Mouse (Mus musculus): ENCODE measurements around the gene Tspyl2. TPM values are rescaled to one million over a fixed set of nuclear protein-coding genes. Genes with fewer than 3 reads are reported as not detected.
"Not testable (repeated sequence)": the region's sequence is repeated elsewhere in the genome, so short reads cannot be mapped to it uniquely, and the experiment has no call there.

Gene Tspyl2
- total RNA-seq (2021), result 10 to 100 TPM in 1 of 2 experiments, 1 to 10 TPM in 1; 9.4 to 14.8 TPM
- long read RNA-seq, experiment 1, transcript Tspyl2-201 (7 exons, 2,696 nt), result major isoform, 5 of 10 reads
- long read RNA-seq, experiment 1, partial matches to known transcripts, result 1 of 10 reads
- long read RNA-seq, experiment 1, other reads (novel, unspliced or antisense), result 4 of 10 reads
- long read RNA-seq, experiment 2, partial matches to known transcripts, result 0 of 2 reads
- long read RNA-seq, experiment 2, other reads (novel, unspliced or antisense), result 0 of 2 reads

GRCm38 (mm10) chrX:152342358-152342901, at the start of gene Tspyl2:
Gene Tspyl2, minus strand, starts transcription at chrX:152342425.
- DNase-seq, result peak; percentile 90 to 96

DNA sequence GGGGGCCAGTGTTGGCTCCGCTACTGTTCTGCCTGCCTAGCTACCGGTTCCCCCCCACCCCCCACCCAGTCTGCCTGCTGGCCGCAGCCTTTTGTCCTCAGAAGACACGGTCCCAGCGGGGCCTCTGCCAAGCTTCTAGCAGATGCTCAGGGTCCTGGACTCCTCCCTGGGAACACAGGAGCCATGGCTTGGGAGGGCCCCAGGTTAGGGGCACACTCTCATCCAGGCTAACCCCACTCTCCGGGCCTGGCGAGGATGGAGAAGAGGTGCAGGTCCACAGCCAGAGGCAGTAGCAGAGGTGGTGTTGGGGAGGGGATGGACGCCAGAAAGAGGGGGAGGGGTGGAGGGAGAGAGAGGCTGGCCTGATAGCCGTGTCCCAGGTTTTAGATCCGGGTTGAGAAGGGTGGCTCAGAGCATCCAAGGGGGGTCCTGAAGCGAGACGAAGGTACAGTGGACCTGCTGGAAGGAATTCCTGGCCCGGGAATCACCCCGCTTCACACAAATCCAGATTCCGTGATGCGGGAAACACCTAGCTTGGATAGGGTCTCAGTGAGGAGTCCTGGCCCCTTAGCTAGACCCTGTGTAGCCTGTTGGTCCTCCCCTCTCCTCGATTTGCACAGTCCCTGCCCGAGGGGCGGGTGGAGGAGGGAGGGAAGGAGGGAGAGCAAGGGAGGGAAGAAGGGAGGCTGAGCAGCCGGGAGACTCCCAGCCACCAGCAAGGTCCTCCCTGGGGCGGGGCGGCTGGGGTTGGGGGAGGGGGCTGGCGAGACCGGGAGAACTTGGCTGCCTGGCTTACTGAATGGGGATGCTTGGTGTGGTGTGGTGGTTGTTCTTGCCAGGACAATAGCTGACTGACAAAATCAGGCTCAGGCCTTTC, 26.4 kb upstream of the Tspyl2 start, which contains the start of gene Gpr173:
Gpr173 (minus strand) TSS at position 308 of the 877 bp plus-strand sequence.
- peak; percentile 38 to 52 for DNase-seq

GRCm38 (mm10) chrX:152368054-152368396, 25.8 kb upstream of the Tspyl2 start:
- no peak for DNase-seq

DNA sequence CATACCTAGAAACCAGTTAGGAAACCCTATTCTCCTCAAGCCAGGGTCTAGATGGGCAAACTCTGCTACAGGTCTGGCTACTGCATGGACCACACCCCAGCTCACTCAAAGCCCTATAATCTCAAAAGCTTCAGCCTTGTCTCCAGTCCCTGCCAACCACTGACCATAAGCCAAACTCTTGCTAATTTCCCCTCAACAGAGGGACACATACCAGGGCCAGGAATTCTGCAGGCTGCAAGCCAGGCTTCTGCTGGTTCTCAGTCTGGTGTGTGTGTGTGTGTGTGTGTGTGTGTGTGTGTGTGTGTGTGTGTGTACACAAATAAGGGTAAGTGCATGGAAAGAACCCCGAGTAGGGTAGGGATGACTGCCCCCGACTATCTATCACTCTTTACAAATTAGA, 24.2 kb upstream of the Tspyl2 start:
- peak; percentile 12 to 18 for DNase-seq

DNA sequence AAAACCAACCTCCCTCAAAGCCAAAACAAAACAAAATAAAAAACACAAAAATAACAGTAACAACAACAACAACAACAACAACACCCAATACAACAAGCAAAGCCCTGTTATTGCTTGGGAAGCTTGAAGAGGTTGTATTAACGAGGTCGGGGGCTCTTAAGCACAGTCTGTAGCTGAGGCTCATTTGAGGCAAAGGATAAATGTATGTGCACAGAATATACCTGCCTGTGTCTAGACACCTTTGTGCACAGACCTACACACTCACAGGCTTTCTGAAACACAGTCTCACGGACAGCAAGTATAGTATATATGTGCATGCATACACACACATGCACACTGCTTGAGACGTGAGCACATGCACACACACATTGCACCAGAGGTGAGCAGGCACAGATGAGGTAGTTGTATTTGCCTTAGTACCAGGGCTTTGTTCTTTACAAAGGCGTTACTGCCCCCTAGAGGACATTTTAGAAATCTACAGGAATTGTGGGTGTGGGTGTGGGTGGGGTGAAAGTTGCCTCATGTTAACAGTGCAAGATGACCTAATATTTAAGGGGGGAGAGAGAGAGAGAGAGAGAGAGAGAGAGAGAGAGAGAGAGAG, 10.4 kb upstream of the Tspyl2 start:
- DNase-seq, result peak; percentile 47 to 70

DNA sequence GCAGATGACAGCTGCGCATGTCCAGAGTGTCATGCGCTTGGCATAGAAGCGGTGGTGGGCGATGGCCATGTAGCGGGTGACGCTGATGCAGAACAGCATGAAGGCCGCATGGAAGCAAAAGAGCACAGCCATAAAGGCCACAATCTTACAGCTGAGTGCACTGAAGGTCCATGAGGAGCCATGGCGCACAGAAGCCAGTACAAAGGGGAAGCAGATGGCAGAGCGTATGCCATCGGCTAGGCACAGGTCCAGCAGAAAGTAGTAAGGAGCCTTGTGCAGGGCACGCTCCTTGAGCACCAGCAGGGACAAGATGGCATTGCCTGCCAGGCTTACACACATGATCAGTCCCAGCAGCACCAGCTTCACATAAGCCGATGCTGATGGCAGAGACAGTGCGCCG, 4.8 kb upstream of the Tspyl2 start:
- DNase-seq, result no peak

GRCm38 (mm10) chrX:152346587-152346986, 4.4 kb upstream of the Tspyl2 start:
- DNase-seq, result no peak

GRCm38 (mm10) chrX:152342903-152343302, 678 bp upstream of the Tspyl2 start:
- DNase-seq, result no peak

- DNase-seq, result no peak
Measured at GRCm38 (mm10) chrX:152341496-152341895, 729 bp downstream of the Tspyl2 start.

- DNase-seq, result peak; percentile 92 to 95
Measured at GRCm38 (mm10) chrX:152336546-152337332, 5.5 kb downstream of the Tspyl2 start.

DNA sequence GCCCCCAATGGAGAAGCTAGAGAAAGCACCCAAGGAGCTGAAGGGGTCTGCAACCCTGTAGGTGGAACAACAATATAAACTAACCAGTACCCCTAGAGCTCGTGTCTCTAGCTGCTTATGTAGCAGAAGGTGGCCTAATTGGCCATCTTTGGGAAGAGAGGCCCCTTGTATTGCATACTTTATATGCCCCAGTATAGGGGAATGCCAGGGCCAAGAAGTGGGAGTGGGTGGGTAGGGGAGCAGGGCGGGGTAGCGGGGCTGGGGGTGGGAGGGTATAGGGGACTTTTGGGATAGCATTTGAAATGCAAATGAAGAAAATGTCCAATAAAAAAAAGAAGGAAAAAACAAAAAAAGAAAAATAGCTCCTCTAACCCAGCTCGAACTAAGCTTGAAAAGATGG, 6.1 kb downstream of the Tspyl2 start:
- not testable (repeated sequence) for DNase-seq

GRCm38 (mm10) chrX:152329400-152329799, 12.8 kb downstream of the Tspyl2 start:
- DNase-seq, result not testable (repeated sequence)

GRCm38 (mm10) chrX:152327689-152328052, 14.6 kb downstream of the Tspyl2 start:
- DNase-seq, result no peak

- peak; percentile 81 to 91 for DNase-seq
Measured at GRCm38 (mm10) chrX:152326996-152327688, 15.1 kb downstream of the Tspyl2 start, which contains the start of gene Kantr. Gene Kantr, minus strand, starts transcription at chrX:152327495.

DNA sequence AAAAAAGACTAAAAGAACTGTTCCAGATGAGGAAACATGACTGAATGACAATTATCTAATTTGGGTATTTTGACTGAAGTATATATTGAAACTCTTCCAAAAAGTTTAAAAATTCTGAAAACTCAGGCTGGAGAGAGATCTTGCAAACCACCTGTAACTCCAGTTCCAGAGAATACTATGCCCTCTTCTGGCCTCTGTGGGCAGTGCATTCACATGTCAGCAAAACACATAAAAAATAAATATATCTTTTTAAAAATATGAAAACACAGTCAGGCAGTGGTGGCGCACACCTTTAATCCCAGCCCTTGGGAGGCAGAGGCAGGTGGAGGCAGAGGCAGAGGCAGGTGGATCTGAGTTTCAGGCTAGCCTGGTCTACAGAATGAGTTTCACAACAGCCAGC, 18.6 kb downstream of the Tspyl2 start:
- no peak for DNase-seq

DNA sequence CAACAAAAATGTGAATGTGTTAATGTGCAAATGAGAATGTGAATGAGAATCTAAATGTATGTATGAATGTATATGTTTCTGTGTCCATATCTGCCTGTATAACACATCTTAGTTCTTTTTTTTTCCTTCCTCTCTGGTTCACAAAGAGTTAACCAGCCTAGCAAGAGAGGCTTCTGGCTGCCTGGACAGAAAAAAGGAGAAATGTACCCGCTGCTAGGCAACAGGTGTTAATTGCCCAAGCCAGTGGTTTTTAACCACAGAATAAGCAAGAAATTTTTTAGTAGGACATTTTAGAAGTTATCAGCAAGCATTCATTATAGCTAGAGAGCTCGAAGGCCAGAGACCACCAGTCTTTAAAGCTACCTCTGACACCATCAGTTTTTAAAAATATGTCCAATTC, 19.4 kb downstream of the Tspyl2 start:
- no peak for DNase-seq

DNA sequence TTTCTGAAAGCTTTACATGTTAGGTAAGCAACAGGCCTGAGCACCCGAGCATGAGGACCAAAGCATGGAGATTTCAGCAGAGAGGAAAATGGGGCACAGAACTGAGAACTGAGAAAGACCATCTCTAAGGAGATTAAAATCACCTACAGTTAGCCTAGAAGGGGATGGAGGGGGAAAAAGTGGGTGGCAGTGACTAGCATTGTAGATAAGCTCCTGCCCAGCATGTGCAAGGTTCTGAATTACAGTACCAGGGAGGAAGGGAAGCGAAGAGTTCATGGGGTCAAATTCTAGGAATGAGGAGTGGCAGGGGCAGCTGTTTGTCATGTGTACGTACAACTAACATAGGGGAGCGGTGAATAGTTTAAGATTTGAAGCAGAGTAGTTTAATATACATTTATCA, 21.7 kb downstream of the Tspyl2 start:
- DNase-seq, result no peak

GRCm38 (mm10) chrX:152307942-152308341, 34.3 kb downstream of the Tspyl2 start:
- DNase-seq, result peak in 1 of 2 experiments; percentile 64

DNA sequence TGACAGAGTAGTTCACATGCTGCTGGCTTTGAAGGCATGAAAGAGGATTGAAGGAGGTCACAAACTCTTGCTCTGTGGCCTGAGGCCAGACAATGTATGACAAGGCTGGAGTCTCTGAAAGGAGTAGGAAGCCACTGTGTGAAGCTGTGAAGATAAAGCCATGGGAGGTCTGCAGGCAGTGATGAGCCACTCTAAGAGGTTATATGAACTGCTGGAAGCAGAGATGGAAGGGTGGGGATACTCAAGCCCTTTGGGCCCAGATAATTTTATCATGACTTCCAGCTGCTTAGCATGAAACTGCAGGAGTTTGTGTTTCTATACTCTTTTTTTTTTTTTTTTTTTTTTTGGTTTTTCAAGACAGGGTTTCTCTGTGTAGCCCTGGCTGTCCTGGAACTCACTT, 34.9 kb downstream of the Tspyl2 start:
- DNase-seq, result no peak

GRCm38 (mm10) chrX:152306224-152306623, 36.0 kb downstream of the Tspyl2 start:
- no peak for DNase-seq

DNA sequence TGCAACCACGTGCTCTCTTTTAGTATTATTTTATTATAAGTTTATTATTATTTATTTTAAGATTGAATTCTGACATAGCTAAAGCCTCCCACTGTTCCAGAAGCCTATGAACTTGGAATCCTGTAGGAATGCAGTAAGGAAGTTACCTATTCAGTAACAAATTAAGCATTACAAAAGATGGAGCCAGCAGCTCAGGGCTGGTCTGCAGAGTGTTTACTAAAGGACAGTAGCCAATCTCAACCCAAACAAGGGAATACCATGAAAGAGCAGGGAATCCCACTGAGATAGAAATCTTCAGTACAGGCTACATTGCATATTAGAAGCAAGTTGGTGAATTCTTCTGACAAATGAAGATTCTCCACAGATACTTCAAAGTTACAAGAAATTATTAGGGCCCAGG, 55.2 kb downstream of the Tspyl2 start:
- not testable (repeated sequence) for DNase-seq
